Mouse (Mus musculus): ENCODE results near the gene B4galnt3. TPM values are rescaled to one million over a fixed set of nuclear protein-coding genes. Genes with fewer than 3 reads are reported as not detected.

The B4galnt3 gene
- polyA plus RNA-seq, 1 experiment from 2014 or later = 0.52 TPM

DNA sequence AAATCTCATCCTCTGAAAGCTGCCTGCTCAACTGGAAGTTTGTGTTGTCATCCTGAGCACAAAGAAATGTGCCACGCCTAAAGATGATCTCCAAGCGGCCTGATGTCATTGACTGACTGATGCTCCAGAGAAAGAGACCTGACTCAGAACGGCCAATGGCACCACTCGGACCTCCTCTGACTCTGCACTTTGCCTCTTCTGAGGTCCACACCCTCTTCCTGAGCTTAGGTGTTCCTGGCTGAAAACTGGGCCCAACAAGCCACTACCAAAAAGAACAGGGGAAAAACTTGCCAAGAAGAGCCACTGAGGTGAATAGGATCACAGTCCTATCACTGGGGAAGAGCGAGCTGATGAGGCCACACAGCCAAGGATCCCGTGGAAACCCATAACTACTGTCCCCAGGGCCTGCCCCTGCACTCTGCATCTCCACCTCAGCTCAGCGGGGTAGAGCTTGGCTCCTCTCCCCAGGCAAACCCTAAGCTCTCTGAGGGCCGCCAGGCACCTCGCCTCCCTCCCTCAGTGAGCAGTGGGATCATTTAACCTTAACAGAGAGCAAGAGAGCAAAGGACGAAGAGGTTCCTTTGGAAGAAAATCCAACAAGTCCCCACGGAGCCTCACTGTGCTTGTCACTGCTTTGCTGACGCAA is 31.4 kb downstream of the B4galnt3 start:
- Histone ChIP-seq H3K27ac (replicated peaks) (no peak overlapping the region; the same call in 1 of the 2 replicates), H3K9me3 (no peaks in the 10 kb centered on the region), H3K27me3 (replicated peaks; ENCODE audit: low read depth, poor library complexity, severe bottlenecking) (no peaks in the 10 kb centered on the region), H3K4me1 (peaks cover 16% of the 10 kb centered on the region), H3K36me3 (replicated peaks) (no peaks in the 10 kb centered on the region), H3K4me3 (no peak overlapping the region)
- DNase-seq (ENCODE audit: low spot score) = no peak
- 62% methylated on average over 12 of the region's 12 CpGs for WGBS

- no peak overlapping the region for H3K4me3 ChIP-seq
- H3K36me3 ChIP-seq (replicated peaks) = no peaks in the 10 kb centered on the region
- DNase-seq (ENCODE audit: low spot score) = no peak
- 49% methylated on average over 9 of the region's 9 CpGs for WGBS
- no peak overlapping the region for H3K27ac ChIP-seq (replicated peaks)
- peaks cover 26% of the 10 kb centered on the region for H3K4me1 ChIP-seq
- no peaks in the 10 kb centered on the region for H3K9me3 ChIP-seq
- H3K27me3 ChIP-seq (replicated peaks; ENCODE audit: low read depth, poor library complexity, severe bottlenecking) = no peaks in the 10 kb centered on the region
Observed at GRCm38 (mm10) chr6:120259481-120259880, 34.9 kb downstream of the B4galnt3 start.

GRCm38 (mm10) chr6:120256431-120256935 is 37.9 kb downstream of the B4galnt3 start:
- Histone ChIP-seq H3K27ac (replicated peaks) (no peak overlapping the region), H3K4me1 (peaks cover 11% of the 10 kb centered on the region), H3K36me3 (replicated peaks) (no peaks in the 10 kb centered on the region), H3K4me3 (no peak overlapping the region), H3K27me3 (replicated peaks; ENCODE audit: low read depth, poor library complexity, severe bottlenecking) (no peaks in the 10 kb centered on the region), H3K9me3 (no peaks in the 10 kb centered on the region)
- no peak for DNase-seq (ENCODE audit: low spot score)
- WGBS = 52% methylated on average over 5 of the region's 5 CpGs

GRCm38 (mm10) chr6:120255701-120256100 is 38.7 kb downstream of the B4galnt3 start:
- Histone ChIP-seq H3K9me3 (no peaks in the 10 kb centered on the region), H3K4me1 (peaks cover 11% of the 10 kb centered on the region), H3K27me3 (replicated peaks; ENCODE audit: low read depth, poor library complexity, severe bottlenecking) (no peaks in the 10 kb centered on the region), H3K27ac (replicated peaks) (no peak overlapping the region), H3K4me3 (no peak overlapping the region), H3K36me3 (replicated peaks) (no peaks in the 10 kb centered on the region)
- no peak for DNase-seq (ENCODE audit: low spot score)
- 90% methylated on average over 12 of the region's 12 CpGs for WGBS

GRCm38 (mm10) chr6:120255144-120255543 is 39.2 kb downstream of the B4galnt3 start:
- Histone ChIP-seq H3K27ac (replicated peaks) (no peak overlapping the region), H3K4me3 (no peak overlapping the region), H3K9me3 (no peaks in the 10 kb centered on the region), H3K4me1 (peaks cover 11% of the 10 kb centered on the region), H3K27me3 (replicated peaks; ENCODE audit: low read depth, poor library complexity, severe bottlenecking) (no peaks in the 10 kb centered on the region), H3K36me3 (replicated peaks) (no peaks in the 10 kb centered on the region)
- no peak for DNase-seq (ENCODE audit: low spot score)
- 67% methylated on average over 4 of the region's 4 CpGs for WGBS

- H3K27ac ChIP-seq (replicated peaks) = no peak overlapping the region
- WGBS = 46% methylated on average over 4 of the region's 4 CpGs
- DNase-seq (ENCODE audit: low spot score) = no peak
- no peaks in the 10 kb centered on the region for H3K36me3 ChIP-seq (replicated peaks)
- no peaks in the 10 kb centered on the region for H3K27me3 ChIP-seq (replicated peaks; ENCODE audit: low read depth, poor library complexity, severe bottlenecking)
- H3K4me3 ChIP-seq = no peak overlapping the region
- H3K9me3 ChIP-seq = no peaks in the 10 kb centered on the region
- peaks cover 11% of the 10 kb centered on the region for H3K4me1 ChIP-seq
Observed at GRCm38 (mm10) chr6:120254640-120255039, 39.7 kb downstream of the B4galnt3 start.

DNA sequence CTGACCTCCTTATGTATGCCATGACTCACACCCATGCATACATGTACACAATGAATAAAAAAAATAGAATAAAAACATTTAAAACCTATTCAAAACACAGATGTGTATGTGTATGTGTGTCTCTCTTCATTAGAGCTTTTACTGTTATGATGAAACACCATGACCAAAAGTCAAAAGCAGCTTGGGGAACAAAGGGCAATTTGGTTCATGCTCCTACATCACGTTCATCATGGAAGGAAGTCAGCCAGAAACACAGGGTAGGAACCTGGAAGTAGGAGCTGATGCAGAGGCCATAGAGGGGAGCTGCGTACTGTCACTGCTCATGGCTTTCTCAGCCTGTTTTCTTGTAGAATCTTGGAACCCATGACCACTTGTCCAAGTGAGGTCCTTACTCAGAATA is 41.6 kb downstream of the B4galnt3 start:
- 87% methylated on average over 2 of the region's 2 CpGs for WGBS

GRCm38 (mm10) chr6:120251010-120251409 is 43.3 kb downstream of the B4galnt3 start:
- no peaks in the 10 kb centered on the region for H3K9me3 ChIP-seq
- 85% methylated on average over 7 of the region's 7 CpGs for WGBS

More for the DNA sequence above, 41.6 kb downstream of the B4galnt3 start:
- DNase-seq (ENCODE audit: low spot score) = no peak
- H3K4me1 ChIP-seq = peaks cover 11% of the 10 kb centered on the region
- H3K27ac ChIP-seq (replicated peaks) = no peak overlapping the region
- H3K4me3 ChIP-seq = no peak overlapping the region
- H3K36me3 ChIP-seq (replicated peaks) = no peaks in the 10 kb centered on the region
- H3K27me3 ChIP-seq (replicated peaks; ENCODE audit: low read depth, poor library complexity, severe bottlenecking) = no peaks in the 10 kb centered on the region
- no peaks in the 10 kb centered on the region for H3K9me3 ChIP-seq

DNA sequence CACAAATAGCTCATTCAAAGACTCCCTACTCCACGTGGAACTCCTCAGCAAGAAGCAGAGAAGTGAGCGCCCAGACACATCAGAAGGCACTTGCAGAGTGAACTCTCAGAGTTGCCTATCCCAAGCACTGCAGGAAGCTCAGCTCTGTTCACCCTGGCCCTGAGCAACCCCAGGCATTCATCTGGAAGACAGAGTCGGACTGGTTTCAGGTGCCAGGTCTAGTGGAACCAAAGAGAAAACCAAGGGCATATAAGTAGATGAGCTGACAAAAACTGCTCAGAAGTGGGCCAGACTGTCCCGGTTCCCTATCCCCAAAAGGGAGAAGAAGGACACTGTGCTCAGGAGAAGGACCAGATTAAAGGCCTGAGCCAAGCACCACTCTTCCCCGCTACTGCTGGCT is 44.5 kb downstream of the B4galnt3 start:
- no peak for DNase-seq (ENCODE audit: low spot score)
- peaks cover 4% of the 10 kb centered on the region for H3K4me1 ChIP-seq
- 74% methylated on average over 5 of the region's 5 CpGs for WGBS
- no peaks in the 10 kb centered on the region for H3K27me3 ChIP-seq (replicated peaks; ENCODE audit: low read depth, poor library complexity, severe bottlenecking)
- no peaks in the 10 kb centered on the region for H3K9me3 ChIP-seq
- no peaks in the 10 kb centered on the region for H3K36me3 ChIP-seq (replicated peaks)
- no peak overlapping the region for H3K27ac ChIP-seq (replicated peaks)
- no peak overlapping the region for H3K4me3 ChIP-seq

More at GRCm38 (mm10) chr6:120251010-120251409, 43.3 kb downstream of the B4galnt3 start:
- H3K27ac ChIP-seq (replicated peaks) = no peak overlapping the region
- no peaks in the 10 kb centered on the region for H3K36me3 ChIP-seq (replicated peaks)
- no peak for DNase-seq (ENCODE audit: low spot score)
- H3K4me3 ChIP-seq = no peak overlapping the region
- H3K4me1 ChIP-seq = peaks cover 7% of the 10 kb centered on the region
- H3K27me3 ChIP-seq (replicated peaks; ENCODE audit: low read depth, poor library complexity, severe bottlenecking) = no peaks in the 10 kb centered on the region

- Histone ChIP-seq H3K27ac (replicated peaks) (no peak overlapping the region), H3K4me3 (no peak overlapping the region), H3K4me1 (no peaks in the 10 kb centered on the region), H3K9me3 (no peaks in the 10 kb centered on the region), H3K27me3 (replicated peaks; ENCODE audit: low read depth, poor library complexity, severe bottlenecking) (no peaks in the 10 kb centered on the region), H3K36me3 (replicated peaks) (no peaks in the 10 kb centered on the region)
- 85% methylated on average over 5 of the region's 5 CpGs for WGBS
- no peak for DNase-seq (ENCODE audit: low spot score)
Observed at GRCm38 (mm10) chr6:120246676-120247075, 47.7 kb downstream of the B4galnt3 start.

- H3K27me3 ChIP-seq (replicated peaks; ENCODE audit: low read depth, poor library complexity, severe bottlenecking) = no peaks in the 10 kb centered on the region
- no peak overlapping the region for H3K27ac ChIP-seq (replicated peaks)
- WGBS = 79% methylated on average over 8 of the region's 8 CpGs
- H3K9me3 ChIP-seq = no peaks in the 10 kb centered on the region
- H3K36me3 ChIP-seq (replicated peaks) = no peaks in the 10 kb centered on the region
- no peak for DNase-seq (ENCODE audit: low spot score)
- H3K4me1 ChIP-seq = no peaks in the 10 kb centered on the region
- H3K4me3 ChIP-seq = no peak overlapping the region
Observed at GRCm38 (mm10) chr6:120243250-120243649, 51.1 kb downstream of the B4galnt3 start.

GRCm38 (mm10) chr6:120242530-120242929 is 51.8 kb downstream of the B4galnt3 start:
- DNase-seq (ENCODE audit: low spot score) = no peak
- Histone ChIP-seq H3K9me3 (no peaks in the 10 kb centered on the region), H3K27ac (replicated peaks) (no peak overlapping the region), H3K27me3 (replicated peaks; ENCODE audit: low read depth, poor library complexity, severe bottlenecking) (no peaks in the 10 kb centered on the region), H3K36me3 (replicated peaks) (no peaks in the 10 kb centered on the region), H3K4me1 (no peaks in the 10 kb centered on the region), H3K4me3 (no peak overlapping the region)
- WGBS = 73% methylated on average over 8 of the region's 8 CpGs

GRCm38 (mm10) chr6:120241453-120241852 is 52.9 kb downstream of the B4galnt3 start:
- H3K4me3 ChIP-seq = no peak overlapping the region
- no peaks in the 10 kb centered on the region for H3K36me3 ChIP-seq (replicated peaks)
- 90% methylated on average over 12 of the region's 12 CpGs for WGBS
- H3K4me1 ChIP-seq = 0 out of 2 replicates have a peak, but pooled peaks cover under 1% of the 10 kb centered on the region
- H3K27ac ChIP-seq (replicated peaks) = no peak overlapping the region
- no peaks in the 10 kb centered on the region for H3K27me3 ChIP-seq (replicated peaks; ENCODE audit: low read depth, poor library complexity, severe bottlenecking)
- no peak for DNase-seq (ENCODE audit: low spot score)
- no peaks in the 10 kb centered on the region for H3K9me3 ChIP-seq
